Mouse (Mus musculus) liver, postnatal 0 days (tissue): ENCODE measurements around the gene Zdhhc1.

Experiments
- CTCF ChIP-seq: sonication (generic); IDR thresholded peaks from 2 replicates; pipeline ENCODE4 v1.5.1; 2016; ENCODE audit warnings: antibody characterized with exemption, low read depth
- EP300 ChIP-seq: IDR thresholded peaks from 2 replicates; pipeline ENCODE4 v1.6.1; 2016; ENCODE audit warnings: antibody characterized with exemption, low read depth, mild to moderate bottlenecking

DNA sequence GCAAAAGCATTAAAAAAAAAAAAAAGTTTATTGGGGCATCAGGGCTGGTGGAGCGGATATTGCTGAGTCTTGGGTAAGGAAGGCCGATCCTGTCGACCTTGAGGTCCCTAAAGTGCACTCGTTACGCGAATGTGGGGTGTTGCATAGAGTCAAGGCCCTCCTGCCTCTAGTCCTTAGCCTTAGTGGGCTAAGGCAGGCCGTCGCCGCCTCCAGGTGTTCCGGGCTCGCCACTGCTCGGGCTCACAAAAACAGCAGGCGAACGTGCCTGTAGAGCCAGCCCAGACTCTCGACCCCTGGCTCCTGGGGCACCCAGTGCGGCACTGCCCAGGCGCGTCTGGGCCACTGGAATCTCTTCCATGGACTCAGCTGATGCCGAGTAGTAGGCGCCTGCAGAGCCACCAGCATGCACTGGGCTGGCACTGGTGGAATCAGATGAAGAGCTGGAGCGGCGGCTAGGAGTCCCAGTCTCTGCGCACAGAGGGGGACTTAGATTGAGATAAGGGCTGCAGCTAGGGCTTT, 24.2 kb downstream of the Zdhhc1 start:
- TF ChIP-seq EP300 (no peak), CTCF (no peak)
